Mouse (Mus musculus) right cerebral cortex, adult 2 months (tissue): ENCODE data around the gene Tpst1.

ENCODE experiments used
- DNase-seq, 2 experiments: peaks; one replicate each; pipeline ENCODE4 v3.0.0; 2021 to 2022; ENCODE audit warnings: low spot score in 2 of 2

The Tpst1 gene

DNA sequence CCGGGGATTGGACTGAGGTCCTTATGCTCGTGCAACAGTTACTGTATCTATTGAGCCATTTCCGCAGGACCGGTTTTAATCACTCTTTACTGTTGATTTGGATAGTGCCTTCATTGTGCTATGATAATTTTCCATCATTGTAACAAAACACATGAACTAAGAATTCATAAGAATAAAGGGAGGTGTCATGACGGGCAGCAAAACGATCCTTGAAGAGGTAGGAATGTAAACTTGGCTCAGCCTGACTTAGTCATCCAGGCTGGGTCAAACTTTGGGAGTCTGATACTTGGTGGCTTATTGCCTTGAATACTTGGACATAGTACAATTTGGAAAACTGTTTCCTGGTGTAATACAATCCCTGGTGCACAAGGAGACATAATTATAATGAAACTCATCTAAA, 112.2 kb downstream of the Tpst1 start:
- DNase-seq = no peak
